Mouse (Mus musculus) forebrain, embryonic 15.5 days (tissue): ENCODE data around the gene Fcf1. TPM values are rescaled to one million over a fixed set of nuclear protein-coding genes. Genes with fewer than 3 reads are reported as not detected.

Source experiments
- ATAC-seq: fragments of 200-750 bp; cut with Nextera tagmentation; replicated peaks from 2 replicates; pipeline ENCODE4 v1.8.0; 2017; ENCODE audit warnings: mild to moderate bottlenecking, moderate TSS enrichment, moderate library complexity
- H3K27ac ChIP-seq: fragments of 300-500 bp; sonication (generic); replicated peaks from 2 replicates; pipeline ENCODE4 v1.5.1; 2015; ENCODE audit warnings: mild to moderate bottlenecking, inconsistent platforms
- H3K27me3 ChIP-seq: fragments of 300-500 bp; sonication (generic); 2 replicates; pipeline ENCODE4 v1.6.1; 2015; ENCODE audit warnings: inconsistent platforms
- H3K36me3 ChIP-seq: fragments of 300-500 bp; sonication (generic); 2 replicates; pipeline ENCODE4 v1.6.1; 2015; ENCODE audit warnings: mild to moderate bottlenecking, inconsistent platforms
- H3K4me1 ChIP-seq: fragments of 300-500 bp; sonication (generic); 2 replicates; pipeline ENCODE4 v1.6.1; 2015; ENCODE audit warnings: inconsistent platforms
- H3K4me2 ChIP-seq: fragments of 300-500 bp; sonication (generic); replicated peaks from 2 replicates; pipeline ENCODE4 v1.6.1; 2015; ENCODE audit warnings: mild to moderate bottlenecking, inconsistent platforms
- H3K4me3 ChIP-seq: fragments of 300-500 bp; sonication (generic); 2 replicates; pipeline ENCODE4 v1.5.1; 2015; ENCODE audit warnings: mild to moderate bottlenecking, inconsistent platforms
- H3K9ac ChIP-seq: fragments of 300-500 bp; sonication (generic); replicated peaks from 2 replicates; pipeline ENCODE4 v1.6.1; 2015; ENCODE audit warnings: mild to moderate bottlenecking, inconsistent platforms
- H3K9me3 ChIP-seq: fragments of 300-500 bp; sonication (generic); 2 replicates; pipeline ENCODE4 v1.6.1; 2016; ENCODE audit warnings: inconsistent platforms
- WGBS: fragments of 180-500 bp; shearing (Covaris S2); methylation state at CpG from one replicate; pipeline ENCODE4 v1.1.7; 2015; ENCODE audit warnings: mixed read lengths; 5-methylcytosine and 5-hydroxymethylcytosine counted together
- polyA plus RNA-seq: library from polyadenylated mRNA; unstranded; fragments of >200 nt; fragmentation: Nextera tagmentation; extraction: Ambion mirVana; gene quantifications from 2 replicates; pipeline ENCODE4 v1.2.1, GENCODE M21; 2015

The Fcf1 gene
- polyA plus RNA-seq, 1 experiment from 2014 or later = 117 TPM

DNA sequence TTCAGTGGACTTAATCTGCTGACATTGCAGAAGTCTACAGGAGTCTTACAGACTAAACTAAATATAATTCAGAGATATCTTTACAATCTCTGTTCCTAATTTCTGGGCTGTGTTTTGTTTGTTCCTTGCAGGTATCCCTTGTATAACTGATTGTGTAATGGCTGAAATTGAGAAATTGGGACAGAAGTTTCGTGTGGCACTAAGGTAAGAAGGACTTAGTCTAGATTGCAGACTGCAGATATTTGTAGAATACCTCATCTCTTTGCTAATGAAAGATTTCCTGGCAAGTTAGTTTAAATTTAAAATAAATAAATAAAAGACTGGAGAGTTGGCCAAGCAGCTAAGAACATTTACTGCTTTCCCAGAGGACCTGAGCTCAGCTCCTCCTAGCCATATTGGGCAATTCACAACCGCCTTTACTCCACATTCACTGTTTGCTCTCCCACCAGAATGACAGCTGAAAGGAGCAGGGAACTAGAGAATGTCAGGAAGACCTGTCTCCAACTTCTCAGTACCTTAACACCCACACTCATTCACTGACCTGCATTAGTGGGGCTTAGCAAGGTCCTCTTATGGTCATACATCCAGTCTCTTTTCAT is 8.7 kb downstream of the Fcf1 start:
- Histone ChIP-seq H3K9ac (no peak overlapping the region), H3K4me3 (no peak overlapping the region), H3K36me3 (peaks cover 86% of the 10 kb centered on the region), H3K27ac (no peak overlapping the region), H3K9me3 (no peaks in the 10 kb centered on the region), H3K4me1 (no peaks in the 10 kb centered on the region), H3K27me3 (no peaks in the 10 kb centered on the region), H3K4me2 (no peak overlapping the region)
- ATAC-seq = no peak
- WGBS = 97% methylated on average over 2 of the region's 2 CpGs

GRCm38 (mm10) chr12:84989456-84989855 is 18.8 kb downstream of the Fcf1 start:
- H3K27ac ChIP-seq = no peak overlapping the region
- no peak overlapping the region for H3K9ac ChIP-seq
- H3K4me1 ChIP-seq = no peaks in the 10 kb centered on the region
- 70% methylated on average over 4 of the region's 4 CpGs for WGBS
- ATAC-seq = no peak
- peaks cover 4% of the 10 kb centered on the region; the same call in 1 of the 2 replicates for H3K36me3 ChIP-seq
- H3K4me3 ChIP-seq = no peak overlapping the region
- H3K9me3 ChIP-seq = no peaks in the 10 kb centered on the region
- no peak overlapping the region for H3K4me2 ChIP-seq
- H3K27me3 ChIP-seq = no peaks in the 10 kb centered on the region

DNA sequence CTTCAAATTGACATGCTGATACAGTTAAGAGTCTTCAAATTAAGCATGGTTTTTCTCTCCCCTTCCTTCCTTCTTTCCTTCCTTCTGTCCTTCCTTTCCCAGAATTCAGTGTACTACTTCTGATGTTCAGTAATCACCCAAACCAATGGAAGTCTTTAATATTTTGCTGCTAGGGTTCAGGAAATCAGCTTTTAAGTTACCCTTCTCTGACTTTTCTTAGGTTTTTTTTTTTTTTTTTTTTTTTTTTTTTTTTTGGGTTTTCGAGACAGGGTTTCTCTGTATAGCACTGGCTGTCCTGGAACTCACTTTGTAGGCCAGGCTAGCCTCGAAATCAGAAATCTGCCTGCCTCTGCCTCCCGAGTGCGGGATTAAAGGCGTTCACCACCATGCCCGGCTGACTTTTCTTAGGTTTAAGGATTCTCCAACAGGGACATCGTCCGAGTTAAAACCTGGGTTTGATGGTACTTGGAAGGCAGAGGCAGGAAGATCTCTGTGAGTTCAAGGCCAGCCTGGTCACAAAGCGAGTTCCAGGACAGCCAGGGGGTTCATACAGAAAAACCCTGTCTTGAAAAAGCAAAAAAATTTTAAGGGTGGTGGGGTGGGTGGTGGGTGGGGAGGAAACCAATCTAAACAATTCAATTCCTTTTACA is 24.5 kb downstream of the Fcf1 start:
- WGBS = 94% methylated on average over 9 of the region's 9 CpGs
- H3K9ac ChIP-seq = 0 out of 2 replicates have a peak overlapping the region, but pooled peaks have one; percentile 12
- no peak for ATAC-seq

GRCm38 (mm10) chr12:84996083-84996496 is 25.4 kb downstream of the Fcf1 start, which contains the start of gene Ylpm1:
Ylpm1 (plus strand) TSS chr12:84996321.
- Histone ChIP-seq H3K36me3 (no peaks in the 10 kb centered on the region), H3K27me3 (no peaks in the 10 kb centered on the region), H3K9ac (peak within 1 kb of the TSS; percentile 99), H3K4me1 (peaks cover 28% of the 10 kb centered on the region), H3K9me3 (no peaks in the 10 kb centered on the region), H3K4me2 (peak within 1 kb of the TSS; percentile 89), H3K27ac (peak within 1 kb of the TSS; percentile 96), H3K4me3 (peak within 1 kb of the TSS; percentile 98)
- peak; percentile 99 for ATAC-seq
- under 1% methylated on average over 45 of the region's 45 CpGs for WGBS

More for the DNA sequence above, 24.5 kb downstream of the Fcf1 start:
- H3K36me3 ChIP-seq = no peaks in the 10 kb centered on the region
- H3K4me2 ChIP-seq = peak overlapping the region; percentile 89
- peaks cover 28% of the 10 kb centered on the region for H3K4me1 ChIP-seq
- H3K27me3 ChIP-seq = no peaks in the 10 kb centered on the region
- H3K9me3 ChIP-seq = no peaks in the 10 kb centered on the region
- peak overlapping the region; percentile 98 for H3K4me3 ChIP-seq
- H3K27ac ChIP-seq = peak overlapping the region; percentile 59

DNA sequence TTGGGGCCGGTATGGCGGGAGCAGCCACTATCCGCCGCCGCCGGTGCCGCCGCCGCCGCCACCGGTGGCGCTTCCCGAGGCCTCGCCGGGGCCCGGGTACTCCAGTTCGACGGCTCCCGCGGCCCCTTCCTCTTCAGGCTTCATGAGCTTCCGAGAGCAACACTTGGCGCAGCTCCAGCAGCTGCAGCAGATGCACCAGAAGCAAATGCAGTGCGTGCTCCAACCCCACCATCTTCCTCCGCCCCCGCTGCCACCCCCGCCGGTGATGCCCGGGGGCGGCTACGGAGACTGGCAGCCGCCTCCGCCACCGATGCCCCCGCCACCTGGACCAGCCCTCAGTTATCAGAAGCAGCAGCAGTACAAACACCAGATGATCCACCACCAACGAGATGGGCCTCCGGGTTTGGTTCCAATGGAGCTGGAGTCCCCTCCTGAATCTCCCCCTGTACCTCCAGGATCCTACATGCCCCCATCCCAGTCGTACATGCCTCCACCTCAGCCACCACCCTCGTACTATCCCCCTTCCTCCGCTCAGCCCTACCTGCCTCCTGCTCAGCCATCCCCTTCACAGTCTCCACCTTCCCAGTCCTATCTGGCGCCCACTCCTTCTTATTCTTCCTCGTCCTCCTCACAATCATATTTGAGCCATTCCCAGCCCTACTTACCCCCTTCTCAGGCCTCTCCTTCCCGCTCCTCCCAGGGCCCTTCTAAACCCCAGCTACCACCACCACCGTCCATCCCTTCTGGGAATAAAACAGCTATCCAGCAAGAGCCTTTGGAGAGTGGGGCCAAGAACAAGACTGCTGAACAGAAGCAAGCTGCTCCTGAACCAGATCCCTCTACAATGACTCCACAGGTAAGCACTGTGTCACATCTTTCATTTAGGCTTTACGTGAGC is 26.1 kb downstream of the Fcf1 start:
- Histone ChIP-seq H3K36me3 (no peaks in the 10 kb centered on the region), H3K4me1 (peaks cover 28% of the 10 kb centered on the region)
- peak; percentile 76 for ATAC-seq

GRCm38 (mm10) chr12:84999053-84999452 is 28.4 kb downstream of the Fcf1 start:
- H3K27me3 ChIP-seq = no peaks in the 10 kb centered on the region
- ATAC-seq = no peak
- peak overlapping the region; percentile 99; the same call in 1 of the 2 replicates for H3K9ac ChIP-seq
- H3K36me3 ChIP-seq = no peaks in the 10 kb centered on the region
- H3K4me3 ChIP-seq = peak overlapping the region; percentile 98
- no peaks in the 10 kb centered on the region for H3K9me3 ChIP-seq
- H3K4me1 ChIP-seq = peaks cover 28% of the 10 kb centered on the region
- peak overlapping the region; percentile 89 for H3K4me2 ChIP-seq
- H3K27ac ChIP-seq = no peak overlapping the region

More for the DNA sequence above, 26.1 kb downstream of the Fcf1 start:
- WGBS = under 1% methylated on average over 44 of the region's 44 CpGs
- Histone ChIP-seq H3K9ac (peak overlapping the region; percentile 99), H3K27me3 (no peaks in the 10 kb centered on the region), H3K9me3 (no peaks in the 10 kb centered on the region), H3K4me3 (peak overlapping the region; percentile 98), H3K4me2 (peak overlapping the region; percentile 89), H3K27ac (peak overlapping the region; percentile 96)

GRCm38 (mm10) chr12:85006206-85006605 is 35.5 kb downstream of the Fcf1 start:
- Histone ChIP-seq H3K27me3 (no peaks in the 10 kb centered on the region), H3K9ac (no peak overlapping the region), H3K4me3 (no peak overlapping the region), H3K9me3 (no peaks in the 10 kb centered on the region), H3K36me3 (no peaks in the 10 kb centered on the region), H3K27ac (no peak overlapping the region), H3K4me1 (no peaks in the 10 kb centered on the region), H3K4me2 (no peak overlapping the region)
- WGBS = 77% methylated on average over 1 of the region's 1 CpGs
- no peak for ATAC-seq

DNA sequence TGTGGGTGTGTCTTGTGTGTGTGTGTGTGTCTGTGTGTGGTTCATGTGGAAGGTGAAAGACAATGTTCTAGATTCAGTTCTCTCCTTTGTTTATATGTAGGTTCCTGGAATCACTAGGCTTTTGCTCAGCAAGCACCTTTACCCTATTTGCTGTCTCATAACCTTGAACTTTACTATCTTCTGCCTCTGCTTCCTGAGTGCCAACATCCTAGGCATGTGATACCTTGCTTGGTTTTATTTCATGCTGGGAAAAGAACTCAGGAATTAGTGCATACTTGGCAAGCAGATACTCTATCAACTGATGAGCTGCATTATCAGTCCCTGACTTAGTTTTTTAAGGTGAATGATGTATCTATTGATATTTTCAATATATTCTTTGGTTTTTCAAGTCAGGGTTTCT is 36.3 kb downstream of the Fcf1 start:
- H3K27ac ChIP-seq = no peak overlapping the region
- H3K27me3 ChIP-seq = no peaks in the 10 kb centered on the region
- no peak overlapping the region for H3K9ac ChIP-seq
- no peaks in the 10 kb centered on the region for H3K36me3 ChIP-seq
- ATAC-seq = no peak
- no peaks in the 10 kb centered on the region for H3K4me1 ChIP-seq
- no peak overlapping the region for H3K4me3 ChIP-seq
- H3K4me2 ChIP-seq = no peak overlapping the region
- H3K9me3 ChIP-seq = no peaks in the 10 kb centered on the region

DNA sequence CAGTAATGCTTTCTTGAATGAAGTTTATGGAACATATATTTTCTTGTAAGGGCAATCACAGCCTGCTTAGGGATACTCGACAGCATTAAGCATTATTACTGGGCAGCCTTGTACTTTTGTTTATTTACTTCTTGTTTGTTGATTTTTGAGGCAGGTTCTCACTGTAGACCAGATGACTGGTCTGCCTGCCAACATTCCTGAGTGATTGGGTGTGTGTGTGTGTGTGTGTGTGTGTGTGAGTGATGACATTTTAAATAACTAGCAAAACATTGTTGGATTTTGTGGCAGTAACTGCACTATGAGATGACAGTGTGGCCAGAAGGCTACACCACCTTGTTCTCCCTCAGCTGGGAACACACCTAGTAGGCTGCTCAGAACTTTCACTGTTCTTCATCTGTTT is 39.1 kb downstream of the Fcf1 start:
- WGBS = 95% methylated on average over 1 of the region's 1 CpGs
- no peak for ATAC-seq
- Histone ChIP-seq H3K36me3 (peaks cover 16% of the 10 kb centered on the region), H3K4me2 (no peak overlapping the region), H3K9ac (no peak overlapping the region), H3K4me1 (no peaks in the 10 kb centered on the region), H3K27me3 (no peaks in the 10 kb centered on the region), H3K27ac (no peak overlapping the region), H3K9me3 (no peaks in the 10 kb centered on the region), H3K4me3 (no peak overlapping the region)

DNA sequence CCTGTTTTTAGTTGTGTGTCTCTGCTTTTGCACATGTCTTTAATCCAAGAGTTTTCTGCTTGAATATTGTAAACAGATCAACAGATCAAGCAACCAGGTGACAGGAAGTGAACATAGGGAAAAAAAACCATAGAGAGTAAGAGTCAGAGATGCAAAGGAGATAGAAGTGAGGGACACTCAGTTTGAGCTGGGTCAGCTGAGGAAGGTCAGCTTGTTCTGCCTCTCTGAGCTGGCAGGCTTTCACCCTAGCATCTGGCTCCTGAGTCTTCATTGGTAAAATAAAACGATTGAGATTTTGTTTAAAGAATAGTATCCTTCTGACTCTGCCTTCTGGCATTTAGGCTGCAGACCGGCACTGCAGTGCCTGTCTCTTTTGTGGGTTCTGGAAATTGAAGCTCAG is 39.8 kb downstream of the Fcf1 start:
- H3K27me3 ChIP-seq = no peaks in the 10 kb centered on the region
- ATAC-seq = no peak
- H3K4me2 ChIP-seq = no peak overlapping the region
- H3K4me1 ChIP-seq = no peaks in the 10 kb centered on the region
- H3K36me3 ChIP-seq = peaks cover 23% of the 10 kb centered on the region
- no peak overlapping the region for H3K27ac ChIP-seq
- 86% methylated on average over 2 of the region's 2 CpGs for WGBS
- H3K9ac ChIP-seq = no peak overlapping the region
- no peaks in the 10 kb centered on the region for H3K9me3 ChIP-seq
- no peak overlapping the region for H3K4me3 ChIP-seq

DNA sequence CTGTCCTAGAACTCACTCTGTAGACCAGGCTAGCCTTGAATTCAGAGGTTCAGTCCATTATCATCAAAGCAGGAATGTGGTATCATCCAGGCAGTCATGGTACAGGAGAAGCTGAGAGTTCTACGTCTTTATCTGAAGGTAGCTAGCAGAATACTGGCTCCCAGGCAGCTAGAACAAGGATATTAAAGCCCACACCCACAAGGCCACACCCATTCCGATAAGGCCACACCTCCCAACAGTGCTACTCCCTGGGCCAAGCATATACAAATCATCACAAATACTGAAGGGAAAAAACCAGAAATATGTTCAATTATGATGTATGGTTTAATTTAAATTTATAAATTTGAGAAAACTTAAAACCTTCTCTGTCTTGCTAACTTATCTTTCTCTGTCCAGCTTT is 41.5 kb downstream of the Fcf1 start:
- no peak for ATAC-seq
- WGBS = 97% methylated on average over 2 of the region's 2 CpGs
- Histone ChIP-seq H3K4me3 (no peak overlapping the region), H3K27ac (no peak overlapping the region), H3K4me1 (no peaks in the 10 kb centered on the region), H3K27me3 (no peaks in the 10 kb centered on the region), H3K9me3 (no peaks in the 10 kb centered on the region), H3K4me2 (no peak overlapping the region), H3K36me3 (peaks cover 31% of the 10 kb centered on the region), H3K9ac (no peak overlapping the region)

DNA sequence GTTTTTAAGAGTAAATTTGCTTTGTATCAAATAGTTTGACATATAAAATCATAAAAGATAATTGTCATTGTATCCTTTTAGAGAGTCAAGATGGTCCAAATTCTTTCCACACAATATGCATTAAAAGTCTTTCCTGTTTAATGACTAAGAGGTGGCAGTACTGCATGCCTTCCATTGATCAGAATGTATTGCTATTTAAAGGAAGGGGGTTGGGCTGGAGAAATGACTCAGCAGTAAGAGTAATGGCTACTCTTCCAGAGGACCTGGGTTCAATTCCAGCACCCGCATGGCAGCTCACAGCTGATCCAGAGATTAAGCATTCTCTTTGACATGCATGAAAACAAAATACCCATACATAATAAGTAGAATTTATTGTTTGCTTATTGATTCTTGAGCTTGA is 51.4 kb downstream of the Fcf1 start:
- Histone ChIP-seq H3K4me1 (no peaks in the 10 kb centered on the region), H3K4me3 (no peak overlapping the region), H3K4me2 (no peak overlapping the region), H3K9me3 (no peaks in the 10 kb centered on the region), H3K36me3 (peaks cover 2% of the 10 kb centered on the region; the same call in 1 of the 2 replicates), H3K9ac (no peak overlapping the region), H3K27ac (no peak overlapping the region), H3K27me3 (no peaks in the 10 kb centered on the region)
- ATAC-seq = no peak
- 95% methylated on average over 1 of the region's 1 CpGs for WGBS
